Mouse (Mus musculus) liver, adult 2 months (tissue): ENCODE measurements around the gene Lin7a. TPM values are rescaled to one million over a fixed set of nuclear protein-coding genes. Genes with fewer than 3 reads are reported as not detected.
A peak's percentile ranks its signal among the peaks of the same experiment; 100 is the strongest.

Experiments used
- DNase-seq: peaks from one replicate; pipeline ENCODE4 v3.0.0-alpha.2; 2011; ENCODE audit warnings: low read depth, low spot score; ENCODE audit errors: extremely low read depth
- H3K27ac ChIP-seq: fragments of 200-500 bp; replicated peaks from 2 replicates; pipeline ENCODE4 v1.5.1; 2012; ENCODE audit warnings: low read depth, mild to moderate bottlenecking, control low read depth, inconsistent platforms, low read length; ENCODE audit not compliant: insufficient read depth
- H3K27me3 ChIP-seq: fragments of 200-500 bp; 2 replicates; pipeline ENCODE4 v1.6.1; 2012; ENCODE audit warnings: mild to moderate bottlenecking, moderate library complexity, low read length, inconsistent platforms; ENCODE audit not compliant: control insufficient read depth, insufficient read depth
- H3K36me3 ChIP-seq: fragments of 200-500 bp; 2 replicates; pipeline ENCODE4 v1.6.1; 2012; ENCODE audit warnings: low read length, inconsistent platforms; ENCODE audit not compliant: control insufficient read depth, insufficient read depth
- H3K4me1 ChIP-seq: fragments of 200-500 bp; 2 replicates; pipeline ENCODE4 v1.6.1; 2011; ENCODE audit warnings: low read length; ENCODE audit not compliant: control insufficient read depth, insufficient read depth
- H3K4me3 ChIP-seq: fragments of 200-500 bp; 2 replicates; pipeline ENCODE4 v1.5.1; 2011; ENCODE audit warnings: low read depth, mild to moderate bottlenecking, control low read depth, low read length, moderate library complexity; ENCODE audit not compliant: insufficient read depth
- H3K79me2 ChIP-seq: fragments of 200-500 bp; 2 replicates; pipeline ENCODE4 v1.6.1; 2012; ENCODE audit warnings: inconsistent platforms, mild to moderate bottlenecking, low read length, moderate library complexity; ENCODE audit not compliant: control insufficient read depth, insufficient read depth
- H3K9ac ChIP-seq: fragments of 200-500 bp; 2 replicates; pipeline ENCODE4 v1.6.1; 2012; ENCODE audit warnings: low read depth, mild to moderate bottlenecking, control low read depth, inconsistent platforms, low read length
- CTCF ChIP-seq: fragments of 200-500 bp; IDR thresholded peaks from 2 replicates; pipeline ENCODE4 v1.5.1; 2011; ENCODE audit warnings: low read depth, low read length, control low read depth
- POLR2A ChIP-seq: fragments of 200-500 bp; IDR thresholded peaks from 2 replicates; pipeline ENCODE4 v1.6.1; 2011; ENCODE audit warnings: low read length, control low read depth; ENCODE audit not compliant: insufficient read depth; ENCODE audit errors: extremely low read depth
- WGBS: fragments of 180-500 bp; shearing (Covaris S2); methylation state at CpG from one replicate; pipeline ENCODE4 v1.1.7; 2018; 5-methylcytosine and 5-hydroxymethylcytosine counted together
- polyA plus RNA-seq: library from polyadenylated mRNA; depleted of rRNA; stranded (reverse); fragments of >200 nt; gene quantifications from 2 replicates; pipeline ENCODE4 v1.2.3, GENCODE M21; 2012
- total RNA-seq: library from RNA; depleted of rRNA; stranded (reverse); fragments of >200 nt; gene quantifications from 2 replicates; pipeline ENCODE4 v1.2.3, GENCODE M21; 2014

Gene Lin7a
- total and polyA plus RNA-seq, 2 experiments: 3.4 to 28.2 TPM

DNA sequence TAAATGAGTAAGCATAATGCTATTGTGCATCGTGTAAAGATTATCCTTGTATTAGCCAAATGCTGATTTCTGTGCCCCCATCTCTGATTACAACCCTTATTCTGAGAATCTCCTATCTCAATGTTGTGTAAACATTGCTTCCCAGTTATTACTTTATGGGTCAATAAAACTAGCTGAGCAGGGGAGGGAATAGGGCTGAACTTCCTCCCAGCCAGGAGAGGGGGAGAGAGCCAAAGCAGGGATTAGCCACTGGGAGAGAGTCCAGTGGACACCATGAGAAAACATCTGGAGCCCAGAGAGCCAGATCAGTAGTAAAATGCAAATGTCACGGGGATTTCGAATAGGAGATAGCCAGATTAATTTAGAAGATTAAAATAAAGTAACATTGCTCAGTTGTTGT, 82.0 kb downstream of the Lin7a start:
- no peak overlapping the region for H3K4me3 ChIP-seq
- no peaks in the 10 kb centered on the region for H3K36me3 ChIP-seq
- no peak for TF ChIP-seq POLR2A
- 0 out of 2 replicates have a peak, but pooled peaks have one; percentile 12 for TF ChIP-seq CTCF
- no peaks in the 10 kb centered on the region for H3K27me3 ChIP-seq
- peak; percentile 78 for DNase-seq
- H3K4me1 ChIP-seq: peaks cover 17% of the 10 kb centered on the region
- WGBS: 20% methylated on average over 3 of the region's 3 CpGs
- no peak overlapping the region for H3K27ac ChIP-seq
- H3K79me2 ChIP-seq: no peaks in the 10 kb centered on the region; the same call in 1 of the 2 replicates
- no peak overlapping the region for H3K9ac ChIP-seq

DNA sequence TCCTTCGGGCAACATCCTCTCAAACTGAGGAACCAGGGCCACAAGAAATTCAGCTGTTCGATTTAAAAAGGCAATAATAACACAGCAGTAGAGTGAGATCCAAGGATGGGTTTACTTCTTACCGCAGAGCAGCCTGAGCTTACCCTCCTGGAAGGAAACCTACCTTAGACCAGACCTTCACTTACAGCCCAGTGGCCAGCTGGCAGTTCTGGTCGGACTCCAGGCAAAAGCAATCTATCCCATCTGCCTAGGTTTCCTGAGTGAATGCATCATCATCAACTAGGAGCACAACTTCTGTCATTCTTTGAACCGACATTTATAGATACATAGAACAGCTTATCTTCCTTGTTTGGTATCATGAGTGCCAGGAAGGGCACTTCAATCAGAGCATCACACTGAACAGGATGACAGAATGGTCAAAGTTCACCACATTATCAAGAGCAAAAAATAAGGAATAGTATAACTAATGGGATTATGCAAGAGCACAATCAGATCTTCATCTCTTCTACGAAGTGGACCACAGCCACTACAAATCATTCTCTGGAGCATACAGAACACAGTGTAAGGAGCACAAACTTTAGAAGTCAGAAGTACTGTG, 87.1 kb downstream of the Lin7a start:
- H3K4me1 ChIP-seq: peaks cover 17% of the 10 kb centered on the region
- WGBS: 60% methylated on average over 6 of the region's 6 CpGs
- no peak for TF ChIP-seq CTCF
- no peak for TF ChIP-seq POLR2A
- no peak overlapping the region for H3K4me3 ChIP-seq
- H3K9ac ChIP-seq: no peak overlapping the region
- no peaks in the 10 kb centered on the region; the same call in 1 of the 2 replicates for H3K79me2 ChIP-seq
- H3K27ac ChIP-seq: no peak overlapping the region; the same call in 1 of the 2 replicates
- H3K27me3 ChIP-seq: no peaks in the 10 kb centered on the region
- DNase-seq: peak; percentile 77
- no peaks in the 10 kb centered on the region for H3K36me3 ChIP-seq

DNA sequence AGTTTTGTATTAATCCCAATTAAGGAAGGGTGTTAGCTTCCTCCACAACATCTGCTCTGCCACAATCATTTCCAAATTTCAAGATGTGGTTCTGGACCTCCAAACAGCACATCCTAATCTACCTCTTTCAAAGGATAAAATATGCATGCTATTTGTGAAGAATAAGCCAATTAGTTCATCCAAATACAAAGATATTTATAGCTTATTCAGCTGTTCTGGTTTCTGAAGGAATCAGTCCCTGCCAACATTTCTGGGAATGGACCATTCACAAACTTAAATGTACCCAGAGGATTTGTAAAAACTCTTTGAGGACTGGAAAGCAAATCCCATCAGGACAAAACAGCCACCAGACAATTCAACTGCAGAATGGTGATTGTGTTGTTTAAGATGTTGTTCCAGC, 87.8 kb downstream of the Lin7a start:
- H3K4me1 ChIP-seq: peaks cover 15% of the 10 kb centered on the region
- no peaks in the 10 kb centered on the region for H3K27me3 ChIP-seq
- H3K36me3 ChIP-seq: no peaks in the 10 kb centered on the region
- no peak for TF ChIP-seq CTCF
- TF ChIP-seq POLR2A: no peak
- no peak overlapping the region for H3K4me3 ChIP-seq
- no peak for DNase-seq
- no peaks in the 10 kb centered on the region; the same call in 1 of the 2 replicates for H3K79me2 ChIP-seq
- no peak overlapping the region for H3K9ac ChIP-seq
- no peak overlapping the region for H3K27ac ChIP-seq

DNA sequence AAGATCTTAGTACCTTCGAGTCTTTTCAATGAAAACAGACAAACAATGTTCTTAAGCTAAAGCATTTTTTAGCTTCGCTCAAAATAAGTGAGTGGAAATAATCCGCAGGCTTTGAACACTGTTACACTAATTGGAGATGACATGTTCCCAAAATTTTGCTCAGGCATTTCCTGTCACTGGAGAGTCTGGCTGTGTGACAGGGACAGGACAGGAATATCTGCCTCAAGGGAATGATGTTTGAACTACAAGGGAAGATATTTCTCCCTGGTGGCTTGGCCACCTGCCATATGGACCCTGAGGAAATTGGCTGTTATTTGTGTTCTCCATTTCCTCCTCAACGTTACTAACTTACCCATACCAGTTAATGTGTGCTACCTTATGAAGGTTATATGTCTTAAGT, 90.1 kb downstream of the Lin7a start:
- H3K27me3 ChIP-seq: no peaks in the 10 kb centered on the region
- DNase-seq: peak; percentile 29
- H3K36me3 ChIP-seq: no peaks in the 10 kb centered on the region
- H3K9ac ChIP-seq: no peak overlapping the region
- H3K4me1 ChIP-seq: peaks cover 13% of the 10 kb centered on the region
- TF ChIP-seq CTCF (no peak), POLR2A (no peak)
- H3K4me3 ChIP-seq: no peak overlapping the region
- H3K27ac ChIP-seq: no peak overlapping the region
- WGBS: 66% methylated on average over 4 of the region's 4 CpGs
- H3K79me2 ChIP-seq: no peaks in the 10 kb centered on the region

DNA sequence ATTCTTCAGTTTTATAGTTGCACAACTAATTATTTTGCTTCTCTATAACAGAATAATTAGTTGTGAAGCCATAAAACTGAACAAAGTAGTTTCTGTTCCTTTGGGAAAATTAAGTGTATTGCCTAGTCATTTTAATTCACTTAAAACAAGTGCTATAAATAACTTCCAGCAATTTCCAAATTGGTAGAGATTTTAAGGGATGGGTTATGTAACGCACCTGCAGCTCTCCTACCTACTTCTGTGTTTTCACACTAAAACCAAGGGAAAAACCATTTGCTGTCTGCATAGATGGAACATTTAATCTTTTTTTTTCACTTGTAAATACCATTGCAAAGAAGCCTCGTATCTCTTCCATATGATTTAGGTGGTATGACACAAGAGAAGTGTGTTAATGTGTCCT, 90.5 kb downstream of the Lin7a start:
- Histone ChIP-seq H3K79me2 (no peaks in the 10 kb centered on the region), H3K27ac (no peak overlapping the region), H3K4me3 (no peak overlapping the region), H3K4me1 (peaks cover 10% of the 10 kb centered on the region; the same call in 1 of the 2 replicates), H3K36me3 (no peaks in the 10 kb centered on the region), H3K27me3 (no peaks in the 10 kb centered on the region), H3K9ac (no peak overlapping the region)
- 90% methylated on average over 2 of the region's 2 CpGs for WGBS
- TF ChIP-seq POLR2A: no peak
- TF ChIP-seq CTCF: no peak
- DNase-seq: no peak

DNA sequence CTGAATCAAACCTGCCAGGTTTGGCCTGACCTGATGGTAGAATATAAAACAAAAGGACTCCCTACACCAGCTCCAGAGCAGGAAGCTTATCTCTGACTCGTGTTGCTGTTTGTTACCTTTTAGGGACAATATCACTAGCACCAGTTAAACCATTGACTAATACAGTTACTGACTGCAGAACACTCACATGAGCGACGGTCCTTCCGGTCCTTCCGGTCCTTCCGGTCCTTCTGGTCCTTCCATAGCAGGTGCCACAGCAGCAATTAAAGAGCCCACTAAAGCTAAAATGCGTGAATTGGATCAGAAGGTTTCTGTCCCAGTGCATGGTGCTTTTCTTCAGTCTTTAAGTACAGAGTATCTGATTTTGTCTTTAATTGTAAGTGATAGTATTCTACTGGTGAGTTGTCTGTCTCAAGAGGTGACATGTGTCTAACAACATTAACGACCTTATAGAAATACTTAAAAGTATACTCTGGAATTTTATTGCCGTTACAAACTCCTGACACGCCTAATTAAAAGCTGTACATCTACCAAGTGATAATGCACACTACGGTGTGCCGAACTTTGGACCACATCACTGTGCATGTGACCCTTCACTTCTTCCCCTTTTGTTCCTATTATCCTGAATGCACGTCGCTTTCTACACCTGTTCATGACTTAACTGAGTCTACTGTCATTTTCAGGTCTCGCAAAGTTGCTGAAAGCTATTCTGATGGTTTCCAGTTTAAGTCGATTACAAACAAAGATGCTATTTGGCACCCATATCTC, 91.7 kb downstream of the Lin7a start:
- Histone ChIP-seq H3K27me3 (no peaks in the 10 kb centered on the region), H3K79me2 (no peaks in the 10 kb centered on the region), H3K9ac (no peak overlapping the region), H3K36me3 (no peaks in the 10 kb centered on the region), H3K27ac (no peak overlapping the region), H3K4me3 (no peak overlapping the region), H3K4me1 (peaks cover 4% of the 10 kb centered on the region; the same call in 1 of the 2 replicates)
- WGBS: 76% methylated on average over 16 of the region's 16 CpGs
- TF ChIP-seq CTCF (no peak), POLR2A (no peak)
- no peak for DNase-seq
